Mouse (Mus musculus) heart, embryonic 16.5 days (tissue): ENCODE measurements at regions not wholly inside any gene's neighbourhood (a gene's known extent, or its start where the extent isn't known, plus 50 kb on each side); places are given as distances from the start of the nearest gene placed in this dataset.

Experiments used
- ATAC-seq: fragments of 200-750 bp; cut with Nextera tagmentation; replicated peaks from 2 replicates; pipeline ENCODE4 v1.8.0; 2017; ENCODE audit warnings: moderate number of reproducible peaks; ENCODE audit not compliant: insufficient read depth, low FRiP score; ENCODE audit errors: extremely low read depth
- H3K27ac ChIP-seq: fragments of 300-500 bp; sonication (generic); 2 replicates; pipeline ENCODE4 v1.5.1; 2014; ENCODE audit warnings: mild to moderate bottlenecking, low read length, control low read depth, moderate library complexity
- H3K27me3 ChIP-seq: fragments of 300-500 bp; sonication (generic); 2 replicates; pipeline ENCODE4 v1.6.1; 2014; ENCODE audit warnings: low read length, mixed read lengths; ENCODE audit not compliant: control insufficient read depth, insufficient read depth
- H3K36me3 ChIP-seq: fragments of 300-500 bp; sonication (generic); 2 replicates; pipeline ENCODE4 v1.6.1; 2014; ENCODE audit not compliant: control insufficient read depth, insufficient read depth
- H3K4me1 ChIP-seq: fragments of 300-500 bp; sonication (generic); 2 replicates; pipeline ENCODE4 v1.6.1; 2014; ENCODE audit warnings: low read length, mixed read lengths; ENCODE audit not compliant: control insufficient read depth, insufficient read depth
- H3K4me2 ChIP-seq: fragments of 300-500 bp; sonication (generic); 2 replicates; pipeline ENCODE4 v1.6.1; 2014; ENCODE audit warnings: low read depth, mild to moderate bottlenecking, control low read depth, low read length
- H3K4me3 ChIP-seq: fragments of 300-500 bp; sonication (generic); 2 replicates; pipeline ENCODE4 v1.5.1; 2014; ENCODE audit warnings: mild to moderate bottlenecking, control low read depth, low read length
- H3K9ac ChIP-seq: fragments of 300-500 bp; sonication (generic); 2 replicates; pipeline ENCODE4 v1.6.1; 2014; ENCODE audit warnings: low read length, control low read depth
- H3K9me3 ChIP-seq: fragments of 300-500 bp; sonication (generic); replicated peaks from 2 replicates; pipeline ENCODE4 v1.6.1; 2016; ENCODE audit warnings: low read length; ENCODE audit not compliant: control insufficient read depth
- WGBS: fragments of 180-500 bp; shearing (Covaris S2); extraction: QIAGEN DNeasy Blood & Tissue Kit; methylation state at CpG from one replicate; pipeline ENCODE4 v1.1.7; 2014; 5-methylcytosine and 5-hydroxymethylcytosine counted together

DNA sequence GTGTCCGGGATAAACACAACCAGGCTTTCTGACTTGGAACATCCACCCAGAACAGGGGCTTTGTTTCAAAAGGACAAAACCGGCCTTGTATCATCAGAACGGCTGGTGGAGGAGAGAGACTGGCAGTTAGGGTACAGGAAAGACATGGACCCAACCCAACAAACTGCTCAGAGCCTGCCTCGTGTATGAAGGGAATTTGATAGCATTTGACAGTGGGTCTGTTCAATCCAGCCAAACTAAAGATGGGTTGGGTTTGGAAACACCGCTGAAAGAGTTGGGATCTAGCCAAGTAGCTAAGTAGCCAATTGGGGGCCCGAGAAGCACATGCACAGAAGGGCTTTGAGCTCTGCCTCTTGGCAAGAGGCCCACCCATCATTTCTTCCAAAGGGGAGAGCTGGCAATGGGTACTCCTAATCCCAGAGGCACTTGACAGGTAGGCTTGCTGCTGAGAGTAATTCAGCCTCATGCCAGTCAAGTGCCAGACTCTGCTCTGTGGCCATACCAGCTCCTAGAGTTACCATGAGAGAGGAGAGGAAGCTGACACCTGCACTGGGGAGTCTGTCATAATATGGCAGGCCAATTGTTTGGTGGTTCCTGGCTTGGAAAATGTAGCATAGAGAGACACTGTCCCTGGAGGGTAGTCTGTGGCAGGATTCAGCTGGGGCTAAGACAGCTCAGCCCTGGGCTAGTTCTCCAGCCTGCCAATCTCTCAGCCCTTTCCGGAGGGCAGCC, 231.1 kb upstream of the Slc24a2 start:
- peak overlapping the region; percentile 7; the same call in 1 of the 2 replicates for H3K4me2 ChIP-seq
- WGBS: 28% methylated on average over 7 of the region's 7 CpGs
- peaks cover 15% of the 10 kb centered on the region for H3K4me1 ChIP-seq
- peak; percentile 87 for ATAC-seq
- H3K27me3 ChIP-seq: no peaks in the 10 kb centered on the region
- H3K9me3 ChIP-seq: no peaks in the 10 kb centered on the region
- no peak overlapping the region for H3K4me3 ChIP-seq
- peak overlapping the region; percentile 46 for H3K27ac ChIP-seq
- H3K36me3 ChIP-seq: no peaks in the 10 kb centered on the region
- H3K9ac ChIP-seq: no peak overlapping the region

DNA sequence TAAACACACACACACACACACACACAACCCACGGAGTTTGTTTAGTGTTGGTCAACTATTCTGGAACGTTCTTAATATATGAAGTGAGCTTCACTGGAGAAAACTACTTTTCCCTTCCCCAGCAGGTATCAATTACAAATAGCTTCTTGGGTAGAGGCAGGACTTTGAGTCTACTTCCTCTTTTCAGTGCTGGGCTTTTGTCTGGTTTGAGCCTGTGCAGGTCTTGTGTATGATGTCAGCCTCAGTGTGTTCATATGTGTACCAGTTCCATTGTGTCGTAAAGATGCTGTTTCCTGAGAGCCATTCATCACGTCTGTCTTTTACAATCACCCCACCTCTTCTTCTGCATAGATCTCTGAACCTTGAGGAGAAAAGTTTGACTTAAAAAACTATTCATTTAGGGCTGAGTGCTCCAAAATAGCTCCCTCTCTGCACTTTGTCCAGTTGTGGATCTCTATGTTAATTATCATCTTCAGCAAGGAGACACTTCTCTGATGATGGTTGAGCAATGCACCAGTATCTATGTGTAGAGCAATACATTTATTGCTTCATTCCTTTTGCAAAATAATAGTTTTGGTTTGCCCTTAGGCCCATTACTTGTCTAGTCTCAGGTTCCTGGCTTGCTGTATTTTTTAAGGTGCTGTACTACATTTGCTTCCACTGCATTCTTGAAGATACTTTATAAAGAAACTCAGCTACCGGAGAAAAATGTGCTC, 225.7 kb upstream of the Slc24a2 start:
- Histone ChIP-seq H3K9ac (no peak overlapping the region), H3K4me3 (no peak overlapping the region), H3K27ac (no peak overlapping the region), H3K27me3 (no peaks in the 10 kb centered on the region), H3K4me1 (peaks cover 7% of the 10 kb centered on the region), H3K4me2 (no peak overlapping the region), H3K36me3 (no peaks in the 10 kb centered on the region), H3K9me3 (no peaks in the 10 kb centered on the region)
- WGBS: 69% methylated on average over 5 of the region's 5 CpGs
- no peak for ATAC-seq

- Histone ChIP-seq H3K4me2 (no peak overlapping the region), H3K27me3 (no peaks in the 10 kb centered on the region), H3K27ac (no peak overlapping the region), H3K9me3 (no peaks in the 10 kb centered on the region), H3K4me3 (no peak overlapping the region), H3K4me1 (peaks cover 2% of the 10 kb centered on the region; the same call in 1 of the 2 replicates), H3K36me3 (no peaks in the 10 kb centered on the region), H3K9ac (no peak overlapping the region)
- 45% methylated on average over 2 of the region's 2 CpGs for WGBS
- ATAC-seq: no peak
Measured at GRCm38 (mm10) chr4:87452122-87452521, 221.8 kb upstream of the Slc24a2 start.

GRCm38 (mm10) chr4:87451251-87451650, 221.0 kb upstream of the Slc24a2 start:
- no peak overlapping the region for H3K4me2 ChIP-seq
- H3K9ac ChIP-seq: no peak overlapping the region
- H3K27me3 ChIP-seq: no peaks in the 10 kb centered on the region
- H3K4me1 ChIP-seq: peaks cover 2% of the 10 kb centered on the region; the same call in 1 of the 2 replicates
- H3K4me3 ChIP-seq: no peak overlapping the region
- no peak overlapping the region for H3K27ac ChIP-seq
- H3K36me3 ChIP-seq: no peaks in the 10 kb centered on the region
- H3K9me3 ChIP-seq: no peaks in the 10 kb centered on the region
- WGBS: 45% methylated on average over 5 of the region's 5 CpGs
- ATAC-seq: no peak

- WGBS: 89% methylated on average over 4 of the region's 4 CpGs
- Histone ChIP-seq H3K36me3 (no peaks in the 10 kb centered on the region), H3K4me3 (no peak overlapping the region), H3K4me2 (no peak overlapping the region), H3K9ac (no peak overlapping the region), H3K9me3 (no peaks in the 10 kb centered on the region), H3K4me1 (peaks cover 2% of the 10 kb centered on the region; the same call in 1 of the 2 replicates), H3K27ac (no peak overlapping the region), H3K27me3 (no peaks in the 10 kb centered on the region)
- ATAC-seq: no peak
Measured at GRCm38 (mm10) chr4:87448338-87448737, 218.1 kb upstream of the Slc24a2 start.

DNA sequence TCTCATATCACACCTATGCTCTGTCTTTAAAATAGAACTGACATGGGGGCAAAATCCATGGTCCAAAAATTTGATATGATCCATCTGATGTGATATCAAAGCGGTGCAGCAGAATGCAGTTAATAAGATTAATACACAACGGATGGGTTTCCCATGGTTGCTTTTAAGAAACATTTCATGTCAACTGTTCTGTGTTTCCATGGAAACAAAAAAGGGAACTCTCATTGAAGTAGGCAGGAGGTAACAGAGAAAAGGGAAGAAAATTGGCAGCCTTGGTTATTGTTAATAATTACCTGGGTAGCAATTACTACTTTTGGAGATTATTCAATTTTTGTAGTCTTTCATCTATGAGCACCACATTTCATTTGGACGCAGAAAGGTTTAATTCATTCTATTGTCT, 216.6 kb upstream of the Slc24a2 start:
- H3K4me3 ChIP-seq: no peak overlapping the region
- 85% methylated on average over 3 of the region's 3 CpGs for WGBS
- no peak overlapping the region for H3K9ac ChIP-seq
- H3K27ac ChIP-seq: no peak overlapping the region
- H3K4me1 ChIP-seq: peaks cover 2% of the 10 kb centered on the region; the same call in 1 of the 2 replicates
- H3K36me3 ChIP-seq: no peaks in the 10 kb centered on the region
- H3K27me3 ChIP-seq: no peaks in the 10 kb centered on the region
- H3K4me2 ChIP-seq: no peak overlapping the region
- H3K9me3 ChIP-seq: no peaks in the 10 kb centered on the region
- no peak for ATAC-seq

GRCm38 (mm10) chr4:87434136-87434535, 203.9 kb upstream of the Slc24a2 start:
- WGBS: 28% methylated on average over 4 of the region's 4 CpGs
- no peaks in the 10 kb centered on the region for H3K9me3 ChIP-seq
- H3K4me1 ChIP-seq: no peaks in the 10 kb centered on the region

GRCm38 (mm10) chr4:87428374-87428773, 198.1 kb upstream of the Slc24a2 start:
- Histone ChIP-seq H3K4me1 (peaks cover 4% of the 10 kb centered on the region; the same call in 1 of the 2 replicates), H3K27me3 (no peaks in the 10 kb centered on the region), H3K4me2 (no peak overlapping the region), H3K27ac (no peak overlapping the region), H3K9me3 (no peaks in the 10 kb centered on the region), H3K36me3 (no peaks in the 10 kb centered on the region), H3K4me3 (no peak overlapping the region), H3K9ac (no peak overlapping the region)
- ATAC-seq: no peak
- WGBS: 38% methylated on average over 3 of the region's 3 CpGs

More at GRCm38 (mm10) chr4:87434136-87434535, 203.9 kb upstream of the Slc24a2 start:
- H3K9ac ChIP-seq: no peak overlapping the region
- no peak overlapping the region for H3K27ac ChIP-seq
- H3K27me3 ChIP-seq: no peaks in the 10 kb centered on the region
- H3K36me3 ChIP-seq: no peaks in the 10 kb centered on the region
- no peak overlapping the region for H3K4me2 ChIP-seq
- no peak for ATAC-seq
- H3K4me3 ChIP-seq: no peak overlapping the region

- 90% methylated on average over 1 of the region's 1 CpGs for WGBS
- Histone ChIP-seq H3K4me2 (no peak overlapping the region), H3K4me1 (peaks cover 4% of the 10 kb centered on the region; the same call in 1 of the 2 replicates), H3K9me3 (no peaks in the 10 kb centered on the region), H3K4me3 (no peak overlapping the region), H3K27ac (no peak overlapping the region), H3K9ac (no peak overlapping the region), H3K36me3 (no peaks in the 10 kb centered on the region), H3K27me3 (no peaks in the 10 kb centered on the region)
- ATAC-seq: no peak
Measured at GRCm38 (mm10) chr4:87424066-87424465, 193.8 kb upstream of the Slc24a2 start.
